ENCODE assay signal across 8 mouse cellular contexts in genomic region chr14:60264990-60265876, GRCm38 (mm10). TPM values are rescaled to one million over a fixed set of nuclear protein-coding genes. Genes with fewer than 3 reads are reported as not detected.
DNase-seq lines count a peak whose midpoint lies in the region; ATAC-seq lines count a peak whose summit lies in the region.

Mtmr6 (plus strand) TSS chr14:60265228.

- H3K27me3 ChIP-seq in intestine, embryonic 14.5 days (replicated peaks; ENCODE audit: control insufficient read depth, insufficient read depth, low read length) = no peaks in the 10 kb centered on the region

- WGBS in intestine, embryonic 14.5 days = under 1% methylated on average over 45 of the region's 51 CpGs

- peak; percentile 87 for DNase-seq in adrenal gland, adult 18-20 months (ENCODE audit: low spot score in 2 of 2)
- peak; percentile 98 for DNase-seq in embryo, embryonic 11 days
- peak; percentile 94 for DNase-seq in gastrocnemius, postnatal 25 days
- peak; percentile 97 for DNase-seq in intestine, embryonic 14.5 days (ENCODE audit: low spot score)
- peak; percentile 96 to 98 for DNase-seq in left cerebral cortex, postnatal 14 days (ENCODE audit: low spot score in 2 of 2)
- DNase-seq in mesoderm, embryonic 11.5 days (ENCODE audit: low read depth, low spot score) = peak; percentile 99
- DNase-seq in right cerebral cortex, postnatal 36 days (ENCODE audit: low spot score in 2 of 2) = peak; percentile 94 to 95
- DNase-seq in yolk sac, embryonic 10.5 days (ENCODE audit: low spot score) = peak; percentile 97

- no peaks in the 10 kb centered on the region; the same call in 1 of the 2 replicates for H3K4me1 ChIP-seq in intestine, embryonic 14.5 days (replicated peaks; ENCODE audit: control insufficient read depth, insufficient read depth, low read length)

- H3K9me3 ChIP-seq in intestine, embryonic 14.5 days (ENCODE audit: control insufficient read depth, low read length) = no peaks in the 10 kb centered on the region

- H3K4me2 ChIP-seq in intestine, embryonic 14.5 days (ENCODE audit: low read length) = peak within 1 kb of the TSS; percentile 67

- H3K27ac ChIP-seq in intestine, embryonic 14.5 days (ENCODE audit: low read depth) = peak within 1 kb of the TSS; percentile 62

- peak within 1 kb of the TSS; percentile 83 for H3K4me3 ChIP-seq in intestine, embryonic 14.5 days (ENCODE audit: low read depth, low read length)

- H3K36me3 ChIP-seq in intestine, embryonic 14.5 days (ENCODE audit: control insufficient read depth, insufficient read depth, low read length) = no peaks in the 10 kb centered on the region

- H3K9ac ChIP-seq in intestine, embryonic 14.5 days (ENCODE audit: low read length) = peak within 1 kb of the TSS; percentile 64

- intact Hi-C loops in left cerebral cortex, postnatal 14 days (cut with DNase I) = loop anchor here (5.0 to 10.0 kb wide), 2 partner anchors 112 to 430 kb away; no protein-coding TSS in a partner anchor

- peak; percentile 97 for ATAC-seq in intestine, embryonic 14.5 days (replicated peaks; ENCODE audit: low FRiP score, low TSS enrichment, low read depth)

RNA-seq across cellular contexts. Expression of gene Mtmr6, which starts in this region (rescaled TPM):
- total RNA-seq in adrenal gland, adult 18-20 months (2021) = 10 to 100 TPM; 49.6 to 50.2 TPM
- 10 to 100 TPM; 36.6 to 37.9 TPM for total RNA-seq in gastrocnemius, postnatal 25 days (2021)
- 27.3 and 32.2 TPM in 2 replicates for polyA plus RNA-seq in intestine, embryonic 14.5 days (2014; fragmentation: Nextera tagmentation; extraction: Ambion mirVana)
- total RNA-seq in left cerebral cortex, postnatal 14 days (2021) = 100 to 1,000 TPM; 101 to 113 TPM

Comparison
In these comparisons a context has a peak if more than half of its experiments do, and no peak if none do; other contexts are left out.
1. Peak in every context shown above with its lines: DNase-seq, ATAC-seq, H3K4me3 ChIP-seq and H3K27ac ChIP-seq.